Mouse (Mus musculus) lung, postnatal 25 days (tissue): ENCODE results near the gene Syce2.

Experiments
- DNase-seq: peaks from one replicate; pipeline ENCODE4 v3.0.0; 2022; ENCODE audit warnings: low spot score

Gene Syce2

GRCm38 (mm10) chr8:84928456-84929306 lies 56.8 kb downstream of the Syce2 start:
- peak; percentile 56 for DNase-seq

GRCm38 (mm10) chr8:84930582-84930981 lies 58.7 kb downstream of the Syce2 start:
- DNase-seq, result no peak

DNA sequence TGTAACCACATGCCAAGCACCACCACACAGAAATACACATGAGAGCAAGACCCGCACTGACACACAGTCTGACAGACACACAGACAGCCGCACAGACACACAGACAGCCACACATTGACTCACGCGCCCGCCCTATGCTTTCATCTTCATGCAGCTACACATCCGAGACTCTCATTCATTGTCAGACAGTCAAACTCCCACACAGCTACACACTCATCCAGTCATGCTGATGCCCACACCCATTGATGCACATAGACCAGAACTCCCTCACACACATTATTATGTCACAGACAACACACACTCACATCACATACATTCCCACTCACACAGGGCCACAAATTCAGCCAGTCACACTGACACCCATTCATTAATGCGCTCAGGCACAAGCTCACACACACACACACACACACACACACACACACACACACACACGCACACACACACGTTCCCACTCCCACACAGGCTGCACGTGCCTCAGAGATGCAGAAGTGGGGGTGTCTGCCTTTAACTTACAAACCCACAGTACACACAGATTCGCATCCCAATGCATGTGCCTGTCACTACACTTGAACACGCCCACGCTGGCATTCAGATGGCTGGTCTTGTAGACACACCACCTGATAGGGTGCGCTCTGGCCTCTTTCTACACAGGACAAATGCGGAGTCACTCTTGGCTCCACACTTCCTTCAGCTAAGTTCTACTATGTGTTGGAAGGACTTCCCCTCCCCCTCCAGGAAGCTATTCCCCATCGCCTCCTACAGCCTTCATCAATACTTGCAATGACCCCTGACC lies 62.1 kb downstream of the Syce2 start:
- DNase-seq, result no peak

GRCm38 (mm10) chr8:84934860-84935259 lies 62.9 kb downstream of the Syce2 start:
- no peak for DNase-seq

GRCm38 (mm10) chr8:84935489-84935888 lies 63.6 kb downstream of the Syce2 start:
- DNase-seq, result no peak

DNA sequence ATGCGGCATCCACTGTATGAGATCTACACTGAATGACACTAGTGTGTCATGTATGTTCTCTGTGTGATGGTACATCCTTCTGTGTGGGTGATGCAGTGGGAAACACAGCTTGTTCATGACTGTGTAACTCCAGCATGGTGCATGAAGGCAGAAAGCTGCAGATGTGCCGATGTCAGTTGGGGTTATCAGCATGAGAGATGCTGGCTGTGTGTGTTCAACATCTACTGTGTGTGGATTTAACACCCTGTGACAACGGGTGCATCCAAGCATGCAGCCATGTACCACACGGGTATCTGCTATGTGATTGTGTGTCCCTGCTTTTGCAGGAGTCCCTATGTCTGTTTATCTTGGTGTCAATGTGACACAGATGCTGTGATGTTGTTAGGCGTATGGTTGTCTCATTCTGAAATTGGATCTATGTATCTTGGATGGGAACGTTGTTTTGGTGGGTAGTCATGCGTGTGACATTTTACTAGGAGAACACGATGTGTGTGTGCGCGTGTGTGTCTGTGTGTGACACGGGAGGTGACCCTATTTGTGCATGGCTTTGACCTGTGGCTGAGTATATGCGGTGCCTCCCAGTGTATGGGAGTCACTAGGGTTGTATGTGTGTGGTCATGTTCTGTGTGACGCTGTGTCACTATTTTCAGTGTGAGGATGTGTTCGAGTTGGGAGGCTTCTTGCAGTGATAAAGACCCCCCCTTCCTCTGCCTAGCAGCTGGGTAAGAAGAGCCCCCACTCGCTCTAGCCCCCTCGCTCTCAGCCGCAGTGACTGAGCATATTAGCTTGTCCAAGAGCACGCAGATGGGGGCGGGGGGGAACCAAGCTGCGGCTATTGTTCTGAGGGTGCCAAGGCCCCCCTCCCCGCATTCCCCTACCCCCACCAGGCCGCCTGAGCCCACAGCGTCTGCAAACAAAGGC lies 64.4 kb downstream of the Syce2 start:
- DNase-seq, result no peak

GRCm38 (mm10) chr8:84936962-84937546 lies 65.1 kb downstream of the Syce2 start, which contains the start of gene Mast1:
Gene Mast1, minus strand, starts transcription at chr8:84937359.
- DNase-seq, result no peak
